Mouse (Mus musculus): Measurements from ENCODE around the gene Nav2.

Gene Nav2

DNA sequence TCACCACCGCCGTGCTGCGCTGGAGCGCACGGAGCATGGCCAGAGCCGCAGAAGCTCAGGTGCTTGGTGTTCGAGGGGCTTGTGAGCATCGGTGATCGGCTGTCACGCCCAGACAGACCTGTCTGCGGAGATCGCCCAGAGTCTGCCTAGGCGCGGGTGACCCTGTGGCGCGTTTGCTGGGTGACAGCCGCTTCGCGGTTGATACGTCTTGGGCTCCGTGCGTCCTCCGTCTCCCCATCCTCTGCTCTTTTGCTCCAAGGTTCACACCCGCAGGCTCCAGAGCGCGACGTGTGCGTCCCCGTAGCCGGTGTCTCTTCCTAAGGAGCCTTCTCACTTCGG is 337.7 kb downstream of the Nav2 start:
- in situ Hi-C loops (cut with MboI, MseI), result no loop called here

DNA sequence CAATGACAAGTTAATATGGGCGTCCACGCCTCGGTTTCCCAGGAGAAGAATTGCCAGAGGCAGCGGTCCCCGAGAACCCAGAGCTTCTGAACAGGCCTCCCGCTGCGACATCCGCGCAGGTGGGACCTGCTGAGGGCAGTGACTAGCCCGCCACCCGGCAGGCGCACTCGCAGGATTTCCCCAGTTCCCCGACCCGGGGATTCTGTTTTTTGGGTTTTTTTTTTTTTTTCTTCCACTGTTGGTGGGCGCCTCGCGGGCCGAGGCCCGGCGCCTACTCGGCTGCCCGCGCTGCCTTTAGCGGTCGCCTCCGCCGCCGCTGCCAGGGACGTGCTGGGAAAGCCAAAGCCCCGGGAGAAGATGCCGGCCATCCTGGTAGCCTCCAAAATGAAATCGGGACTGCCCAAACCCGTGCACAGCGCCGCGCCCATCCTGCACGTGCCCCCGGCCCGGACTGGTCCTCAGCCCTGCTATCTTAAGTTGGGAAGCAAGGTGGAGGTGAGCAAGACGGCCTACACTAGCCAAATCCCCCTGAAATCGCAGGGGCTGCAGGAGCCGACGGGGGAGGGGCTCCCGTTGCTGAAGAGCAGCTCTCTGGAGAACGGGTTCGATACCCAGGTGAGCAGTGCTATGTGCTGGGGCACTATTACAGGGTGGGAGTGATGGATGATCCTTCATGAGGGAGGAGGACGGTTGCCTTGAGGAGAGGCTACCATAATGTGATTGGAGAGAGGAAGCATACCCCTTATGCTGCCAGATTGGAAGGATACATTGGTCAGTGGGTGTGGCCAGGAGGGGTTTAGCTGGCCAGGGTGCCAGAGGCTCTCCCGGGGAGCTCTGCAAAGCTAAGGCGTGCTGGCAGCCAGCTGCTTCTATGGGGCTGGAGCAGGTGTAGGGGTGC is 338.3 kb downstream of the Nav2 start:
- in situ Hi-C loops (cut with MboI, MseI), result no loop called here

DNA sequence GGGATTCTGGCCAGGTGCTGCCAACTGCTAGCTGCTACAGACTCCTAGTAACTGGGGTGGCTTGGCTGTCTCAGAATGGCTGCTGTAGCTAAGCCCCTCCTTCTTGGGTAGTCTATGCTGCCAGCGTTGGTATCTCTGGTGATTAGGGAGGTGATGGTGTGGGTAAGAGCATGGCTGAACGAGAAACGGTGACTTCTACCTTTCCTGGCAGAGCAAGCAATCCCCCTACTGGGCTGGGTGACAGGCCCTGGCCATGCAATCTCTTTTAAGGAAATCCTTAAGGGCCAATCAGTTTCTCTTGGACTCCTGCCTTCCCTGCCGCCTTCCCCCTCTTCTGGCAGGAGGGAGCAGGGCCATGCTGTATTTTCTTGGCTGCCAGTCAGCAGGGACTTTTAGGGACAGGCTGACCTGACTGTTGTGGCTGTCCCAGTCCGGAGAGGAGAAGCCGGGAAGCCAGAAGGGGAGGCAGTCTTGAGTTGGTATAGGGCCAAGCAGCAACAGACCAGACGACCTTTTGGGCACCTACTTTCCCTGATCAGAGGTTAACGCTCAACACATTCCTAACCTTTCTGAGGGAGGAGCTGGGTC is 339.3 kb downstream of the Nav2 start:
- in situ Hi-C loops (cut with MboI, MseI), result no loop called here

DNA sequence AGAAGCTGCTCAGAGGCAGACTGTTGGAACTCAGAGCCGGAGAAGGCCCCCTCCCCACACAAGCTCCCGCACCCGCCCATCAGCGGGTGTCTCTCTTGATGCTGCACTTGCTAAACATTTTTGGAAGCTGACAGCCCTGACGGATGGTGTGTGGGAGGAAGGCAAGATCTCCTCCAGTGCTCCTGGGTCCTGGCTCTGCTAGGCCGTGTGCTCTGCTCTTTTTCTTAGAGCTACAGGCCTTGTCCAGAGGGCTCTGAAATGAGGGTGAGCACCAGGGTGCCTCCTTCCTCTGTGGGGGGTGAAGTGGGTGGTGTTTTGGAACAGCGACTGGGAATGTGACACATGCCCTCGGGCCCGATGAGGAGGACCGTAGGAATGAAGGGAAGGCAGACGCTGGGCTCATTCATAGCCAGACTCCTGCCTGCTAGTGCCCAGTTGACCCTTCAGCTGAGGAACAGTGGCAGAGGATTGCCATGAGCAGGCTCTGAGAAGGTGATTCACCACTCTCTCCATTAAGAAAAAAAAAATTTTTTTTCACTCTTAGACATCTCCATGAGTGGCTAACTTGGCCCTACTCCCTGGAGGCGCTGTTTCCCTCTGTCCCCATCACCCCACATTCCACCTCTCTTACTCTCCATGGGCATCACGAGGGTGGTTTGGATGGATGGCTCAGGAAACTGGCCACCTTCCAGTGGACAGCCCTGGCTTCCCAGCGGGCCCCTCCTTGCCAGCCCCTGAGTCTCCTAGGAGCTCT is 340.0 kb downstream of the Nav2 start:
- in situ Hi-C loops (cut with MboI, MseI), result no loop called here

DNA sequence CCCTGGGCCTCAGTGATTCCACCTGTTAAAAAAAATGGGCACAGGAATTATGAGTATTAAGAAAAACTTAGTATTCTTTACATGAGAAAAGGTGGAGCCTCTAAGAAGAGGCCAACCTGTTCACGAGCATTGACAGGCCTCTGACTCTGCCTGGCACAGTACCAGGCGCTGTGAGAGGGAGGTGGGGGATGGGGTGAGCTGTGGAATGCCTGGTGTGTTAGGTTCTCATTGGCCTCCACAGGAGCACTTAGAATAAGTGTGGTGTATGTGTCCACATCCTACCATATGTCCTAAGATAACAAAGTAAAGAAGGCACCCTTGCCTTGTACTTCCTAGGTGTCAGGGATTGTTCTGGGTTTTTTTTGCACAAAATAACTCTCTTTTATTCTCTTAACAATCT is 340.9 kb downstream of the Nav2 start:
- in situ Hi-C loops (cut with MboI, MseI), result no loop called here

DNA sequence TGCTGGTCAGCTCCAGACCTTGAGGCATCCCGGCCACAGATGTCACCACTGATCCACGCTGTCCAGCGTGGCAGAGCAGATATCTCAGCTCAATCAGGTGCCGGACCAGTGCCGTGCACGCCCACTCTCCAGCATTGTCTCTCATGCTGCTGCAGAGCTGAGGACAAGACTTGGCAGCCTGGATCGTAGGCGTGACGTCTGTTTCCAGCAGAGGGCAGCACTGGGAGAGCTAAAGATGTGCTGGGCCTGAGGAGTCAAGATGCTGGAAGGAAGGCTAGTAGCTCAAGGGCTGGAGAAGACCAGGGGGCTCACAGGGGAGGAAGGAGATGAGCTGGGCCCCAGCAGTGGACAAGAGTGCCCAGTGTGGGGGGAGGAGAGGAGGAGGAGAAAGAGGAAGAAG is 341.5 kb downstream of the Nav2 start:
- in situ Hi-C loops (cut with MboI, MseI), result loop anchor here in 1 of 2 experiments (25.0 kb wide), 2 partner anchors 513 to 1113 kb away; no protein-coding TSS in a partner anchor

DNA sequence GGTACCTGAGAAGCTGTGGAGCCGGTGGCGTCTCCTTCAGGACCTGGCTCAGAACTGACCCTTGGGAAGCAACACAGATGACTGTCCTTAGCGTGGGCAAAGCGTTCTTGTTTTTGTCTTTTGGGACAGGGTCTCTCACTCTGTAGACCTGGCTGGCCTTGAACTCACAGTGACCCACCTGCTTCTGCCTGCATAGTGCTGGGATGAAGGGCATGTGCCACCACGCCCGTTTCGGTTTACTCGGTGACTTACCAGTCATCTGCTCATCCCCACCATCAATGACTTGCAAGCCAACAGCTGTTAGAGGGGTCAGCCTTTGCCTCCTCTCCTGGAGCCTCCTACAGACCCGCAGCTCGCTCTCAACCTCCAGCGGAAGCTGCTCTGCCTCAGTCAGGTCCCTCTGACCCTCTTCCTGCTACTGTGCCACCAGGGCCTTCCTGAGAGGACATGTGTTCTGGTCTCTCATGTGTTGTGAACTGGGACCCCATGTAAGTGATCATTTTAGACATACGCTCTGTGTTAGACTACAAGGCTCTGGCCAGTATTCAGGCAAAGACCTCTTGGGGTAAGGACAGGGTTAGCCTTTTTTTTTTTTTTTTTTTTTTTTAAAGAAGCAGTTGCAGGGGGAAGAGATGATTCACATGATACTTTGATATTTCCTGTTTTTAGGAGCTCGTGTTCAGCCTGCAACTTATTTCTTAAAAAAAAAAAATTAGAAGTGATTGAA is 342.2 kb downstream of the Nav2 start:
- in situ Hi-C loops (cut with MboI, MseI), result loop anchor here in 1 of 2 experiments (25.0 kb wide), 2 partner anchors 513 to 1113 kb away; no protein-coding TSS in a partner anchor

DNA sequence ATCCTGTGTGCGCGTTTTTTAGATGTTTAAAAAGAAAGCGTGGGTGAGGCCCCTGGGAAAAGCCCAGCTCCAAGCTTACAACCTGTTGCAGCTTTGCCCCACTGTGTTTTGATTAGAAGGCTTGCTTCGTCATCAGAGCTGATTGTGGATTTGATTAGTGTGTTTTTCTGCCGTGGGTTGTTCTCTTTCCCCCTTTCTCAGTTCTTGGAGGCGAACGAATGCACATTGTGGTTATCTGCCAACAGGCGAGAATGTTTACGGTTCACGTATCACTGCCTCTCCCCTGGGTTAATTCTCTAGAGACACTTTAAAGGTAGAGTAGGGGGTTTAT is 342.8 kb downstream of the Nav2 start:
- in situ Hi-C loops (cut with MboI, MseI), result loop anchor here in 1 of 2 experiments (25.0 kb wide), 2 partner anchors 514 to 1114 kb away; no protein-coding TSS in a partner anchor

DNA sequence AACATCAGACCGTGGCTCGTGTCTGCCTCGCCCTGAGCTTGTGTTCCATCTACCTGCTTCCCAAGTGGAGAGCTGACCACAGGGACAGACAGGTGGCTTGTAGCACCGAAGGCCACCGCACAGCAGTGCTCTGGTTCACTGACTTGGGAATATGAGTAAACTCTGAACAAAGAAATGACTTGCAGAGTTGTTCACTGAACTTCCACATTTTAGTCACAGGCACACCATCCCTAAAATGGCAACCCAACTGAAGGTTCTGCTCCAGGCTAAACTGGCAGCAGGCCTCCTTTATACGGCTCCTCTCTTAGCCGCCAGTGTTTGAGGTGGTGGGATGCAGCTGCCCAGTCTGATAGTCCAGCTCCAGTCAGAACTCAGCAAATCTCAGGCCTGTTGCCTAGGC is 343.9 kb downstream of the Nav2 start:
- in situ Hi-C loops (cut with MboI, MseI), result loop anchor here in 1 of 2 experiments (25.0 kb wide), 2 partner anchors 515 to 1115 kb away; no protein-coding TSS in a partner anchor

DNA sequence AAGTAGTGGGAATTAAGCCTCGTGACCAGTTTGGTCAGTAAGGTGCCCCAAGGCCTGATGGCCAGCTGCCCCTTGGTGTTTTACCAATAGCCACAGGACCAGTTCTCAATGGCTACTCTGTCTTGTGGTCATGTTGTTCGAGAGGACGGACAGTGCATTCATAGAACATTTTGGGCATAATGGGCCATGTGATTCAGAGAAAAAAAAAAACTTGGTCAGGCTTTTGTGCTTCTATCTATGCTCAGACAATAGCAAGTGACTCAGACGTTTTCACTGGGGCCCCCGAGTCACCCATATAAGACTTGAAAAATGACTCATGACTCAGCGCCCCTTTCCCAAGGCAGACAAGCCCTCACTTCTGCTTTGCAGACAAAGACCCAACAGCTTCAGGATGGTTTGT is 344.4 kb downstream of the Nav2 start:
- in situ Hi-C loops (cut with MboI, MseI), result loop anchor here in 1 of 2 experiments (25.0 kb wide), 2 partner anchors 516 to 1116 kb away; no protein-coding TSS in a partner anchor

DNA sequence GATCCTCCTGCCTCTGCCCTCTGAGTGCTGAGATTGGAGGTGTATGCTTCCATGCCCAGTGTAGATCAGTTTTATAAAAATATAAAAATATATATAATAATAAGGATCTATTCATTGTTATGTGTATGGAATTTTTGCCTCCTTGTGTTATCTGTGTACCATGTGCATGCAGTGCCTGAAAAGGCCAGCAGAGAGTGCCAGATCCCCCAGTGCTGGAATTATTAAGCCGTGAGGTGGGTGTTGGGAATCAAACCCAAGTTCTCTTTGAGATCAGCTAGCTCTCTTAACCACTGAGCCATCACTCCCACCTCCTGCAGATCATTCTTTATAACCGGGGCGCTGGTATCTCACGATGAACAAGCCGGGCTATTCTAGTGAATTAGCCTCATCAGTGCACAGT is 346.5 kb downstream of the Nav2 start:
- in situ Hi-C loops (cut with MboI, MseI), result loop anchor here in 1 of 2 experiments (25.0 kb wide), 2 partner anchors 518 to 1118 kb away; no protein-coding TSS in a partner anchor

DNA sequence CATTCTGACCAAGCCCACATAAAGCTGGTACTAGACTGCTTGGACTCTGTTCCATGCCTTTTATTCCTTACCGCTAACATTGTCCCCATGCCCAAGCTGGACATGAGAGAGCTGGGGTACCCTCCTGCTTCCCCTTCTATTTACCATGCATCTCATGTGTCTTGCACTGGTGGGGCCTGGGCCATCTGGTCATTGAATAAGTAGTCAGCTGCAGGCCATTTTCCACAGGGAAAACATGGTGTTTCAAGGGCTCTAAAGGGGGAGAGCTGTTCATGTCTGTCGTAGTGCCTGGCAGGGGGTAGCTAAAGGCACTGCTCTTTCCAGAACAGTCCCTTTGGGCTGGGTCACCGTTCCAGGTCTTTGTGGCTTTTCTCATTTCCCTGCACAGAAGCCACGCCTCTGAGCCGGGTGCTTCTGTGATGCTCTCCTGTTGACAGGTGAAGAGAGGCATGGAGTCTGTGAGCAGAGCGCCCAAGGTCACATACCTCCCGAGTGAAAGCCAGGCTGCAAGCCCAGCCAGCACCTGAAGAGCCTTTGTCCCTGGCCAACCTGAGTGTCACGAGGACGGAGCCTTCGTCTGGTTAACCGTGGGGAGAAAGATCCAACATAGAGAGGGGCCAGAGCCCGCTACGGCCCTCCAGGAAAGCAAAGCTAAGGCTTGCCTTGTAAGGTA is 348.9 kb downstream of the Nav2 start:
- in situ Hi-C loops (cut with MboI, MseI), result loop anchor here in 1 of 2 experiments (25.0 kb wide), 2 partner anchors 520 to 1120 kb away; no protein-coding TSS in a partner anchor

DNA sequence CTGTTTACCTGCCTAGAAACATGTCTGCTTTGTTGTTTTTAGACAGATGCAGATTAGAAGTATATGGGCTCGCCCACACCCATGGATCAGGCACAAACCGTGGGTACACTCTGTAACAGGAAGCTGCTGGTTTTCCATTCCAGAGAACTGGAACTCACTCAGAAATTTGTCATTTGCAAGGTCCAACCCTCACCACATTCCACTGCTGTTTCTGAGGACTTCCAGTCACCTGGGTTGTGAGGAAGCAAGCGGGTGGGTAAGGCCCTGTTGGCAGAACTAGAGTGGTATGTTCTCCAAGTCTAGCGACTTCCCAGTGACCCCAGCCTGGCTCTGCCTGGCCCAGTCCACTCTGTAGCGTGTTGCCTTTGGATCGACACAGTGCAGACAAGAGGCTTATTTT is 349.6 kb downstream of the Nav2 start:
- in situ Hi-C loops (cut with MboI, MseI), result loop anchor here in 1 of 2 experiments (25.0 kb wide), 2 partner anchors 521 to 1121 kb away; no protein-coding TSS in a partner anchor

DNA sequence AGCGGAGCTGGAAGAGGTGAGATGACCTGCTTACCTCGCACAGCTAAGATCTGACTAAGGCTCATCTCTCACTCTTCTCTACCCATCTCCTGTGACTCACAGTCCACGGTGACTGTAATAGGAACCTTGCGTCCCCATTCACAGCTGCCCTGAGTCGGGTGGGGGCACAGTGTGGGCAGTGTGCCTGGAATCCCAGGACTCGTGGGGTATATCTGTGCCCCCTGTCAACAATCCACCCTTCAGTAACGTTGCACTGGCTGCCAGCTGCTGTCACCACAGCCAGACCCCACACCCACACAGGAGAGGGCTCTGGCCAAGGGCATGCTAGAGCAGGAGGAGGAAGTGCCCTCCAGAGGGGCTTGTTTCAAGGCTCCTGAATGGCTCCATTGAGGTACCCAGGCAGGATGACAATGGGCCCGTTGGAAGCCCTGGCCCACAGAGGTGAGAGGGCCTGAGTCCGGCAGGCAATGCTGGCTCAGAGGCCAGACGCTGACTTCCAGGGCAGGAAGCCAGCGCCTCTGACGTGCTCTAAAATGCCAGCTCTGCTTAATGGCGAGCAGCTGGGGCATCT is 353.5 kb downstream of the Nav2 start:
- in situ Hi-C loops (cut with MboI, MseI), result loop anchor here in 1 of 2 experiments (25.0 kb wide), 2 partner anchors 525 to 1125 kb away; no protein-coding TSS in a partner anchor

DNA sequence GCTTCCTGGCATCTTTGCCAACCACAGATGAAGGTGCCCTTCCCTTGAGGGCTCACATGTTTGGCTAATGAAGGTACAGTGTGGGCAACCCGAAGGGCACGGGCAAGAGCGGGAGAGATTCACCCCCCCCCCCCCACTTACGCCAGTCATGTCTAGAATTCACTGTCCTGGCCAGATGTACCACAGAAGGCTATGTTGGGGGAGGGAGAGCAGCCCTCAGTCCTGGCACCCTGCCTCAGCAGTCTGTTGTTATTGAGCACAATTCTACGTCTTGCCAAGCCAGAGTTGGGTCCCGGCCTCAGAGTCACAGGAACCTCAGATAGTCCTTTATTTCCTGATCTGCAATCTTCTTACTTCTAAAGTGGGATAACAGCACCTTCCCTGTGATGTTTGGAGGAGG is 357.9 kb downstream of the Nav2 start:
- in situ Hi-C loops (cut with MboI, MseI), result loop anchor here in 1 of 2 experiments (25.0 kb wide), 2 partner anchors 529 to 1129 kb away; no protein-coding TSS in a partner anchor

DNA sequence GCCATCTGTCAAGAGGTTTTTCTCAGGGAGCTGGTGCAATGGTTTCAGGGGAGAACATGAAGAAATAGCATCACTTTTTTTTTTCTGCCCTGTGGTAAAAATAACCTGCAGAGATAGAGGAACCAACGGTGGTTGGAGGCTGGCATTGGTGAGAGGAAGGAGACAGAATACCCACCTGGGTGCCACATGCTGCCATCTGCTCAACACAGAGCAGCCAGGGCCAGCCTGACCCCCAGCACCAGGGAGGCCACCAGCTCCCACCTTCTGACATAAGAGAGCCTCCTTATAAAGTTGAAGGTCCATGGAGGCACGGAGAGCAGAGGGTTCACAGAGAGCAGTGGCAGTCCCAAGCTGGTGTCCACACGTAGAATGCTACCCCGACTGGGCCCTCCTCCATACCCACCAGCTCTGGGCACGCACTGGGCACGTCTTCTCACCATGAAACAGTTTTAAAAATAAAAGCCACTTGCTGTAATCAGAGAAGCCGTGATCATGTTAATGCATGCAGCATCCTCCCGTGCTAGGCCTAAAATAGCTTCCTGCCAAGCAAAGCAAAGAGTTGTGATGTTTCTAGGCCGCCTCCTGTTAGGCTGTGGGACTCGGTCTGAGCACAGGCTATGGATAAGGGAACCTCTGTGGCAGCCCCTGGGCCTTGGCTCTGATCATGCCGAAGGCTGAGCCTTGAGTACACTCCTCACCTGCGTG is 359.3 kb downstream of the Nav2 start:
- in situ Hi-C loops (cut with MboI, MseI), result loop anchor here in 1 of 2 experiments (25.0 kb wide), 2 partner anchors 530 to 1130 kb away; no protein-coding TSS in a partner anchor

DNA sequence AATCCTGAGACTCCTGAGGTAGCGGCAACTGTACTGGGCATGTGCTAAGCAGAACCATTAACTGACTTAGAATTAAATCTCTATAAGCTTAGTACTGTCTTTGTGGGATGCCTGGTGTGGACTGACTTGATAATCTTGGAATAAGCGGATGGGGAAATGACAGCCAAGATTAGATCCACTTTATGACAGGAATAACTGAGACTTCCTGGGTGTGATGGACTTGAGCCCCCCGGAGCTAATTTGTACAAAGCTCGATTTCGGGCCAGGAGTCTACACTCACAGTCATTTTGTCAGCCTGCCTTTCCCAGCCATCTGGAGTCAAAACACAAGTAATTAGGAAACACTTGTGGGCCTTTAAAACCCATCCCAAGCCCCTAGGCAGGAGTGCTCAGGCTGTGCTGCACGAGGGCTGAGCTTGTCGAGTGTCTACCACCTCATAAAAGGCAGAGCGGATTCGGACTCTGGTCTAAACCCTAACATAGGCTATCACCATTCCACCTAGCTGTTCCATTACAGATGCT is 359.9 kb downstream of the Nav2 start:
- in situ Hi-C loops (cut with MboI, MseI), result loop anchor here in 1 of 2 experiments (25.0 kb wide), 2 partner anchors 531 to 1131 kb away; no protein-coding TSS in a partner anchor

DNA sequence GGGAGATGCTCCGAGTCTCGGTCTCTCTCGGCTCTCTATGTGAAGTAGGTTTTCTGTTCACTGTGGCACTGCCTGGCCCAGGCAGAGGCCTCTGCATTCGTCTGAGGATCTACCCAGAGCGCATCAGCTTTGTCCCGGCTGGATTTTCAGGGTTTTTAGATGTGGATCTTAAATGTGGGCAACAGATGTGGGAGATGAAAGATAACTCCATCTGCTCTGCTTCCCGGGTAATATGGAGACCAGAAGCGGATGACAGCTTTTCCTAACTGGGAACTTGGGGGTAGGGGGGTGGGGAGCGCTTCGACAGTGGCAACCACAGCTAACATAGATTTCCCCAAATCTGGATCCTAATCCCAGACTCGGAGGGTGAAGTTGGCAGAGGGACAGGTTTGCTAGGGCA is 362.3 kb downstream of the Nav2 start:
- in situ Hi-C loops (cut with MboI, MseI), result loop anchor here (5.0 to 25.0 kb wide), 3 partner anchors 139 to 1134 kb away; no protein-coding TSS in a partner anchor

Measured in T-helper 17 cell (primary cell).